Mouse (Mus musculus): Measurements from ENCODE around the gene Nr0b2.

DNA sequence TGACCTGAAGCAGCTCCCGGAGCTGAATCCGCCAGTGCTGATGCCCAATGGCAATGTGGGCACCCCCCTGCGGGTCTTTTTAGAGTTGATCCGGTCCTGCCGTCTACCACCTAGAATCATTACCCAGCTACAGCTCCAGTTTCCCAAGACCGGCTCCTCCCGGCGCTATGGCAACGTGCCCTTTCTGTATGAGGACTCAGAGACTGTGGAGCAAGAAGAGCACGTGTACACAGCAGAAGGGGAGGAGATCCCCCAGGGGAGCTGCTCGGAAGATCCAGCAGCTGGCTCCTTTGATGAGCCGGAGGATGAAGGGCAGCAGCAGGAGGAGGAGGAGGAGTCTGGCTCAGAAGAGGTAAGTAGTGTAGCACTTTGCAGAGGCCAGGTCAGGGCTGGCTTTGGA lies 24.8 kb downstream of the Nr0b2 start:
- TF ChIP-seq EP300 (IDR thresholded peaks at IDR 0.05; ENCODE audit: low read depth) (no peak), CTCF (IDR thresholded peaks at IDR 0.05; ENCODE audit: low read depth) (no peak)
